Mouse (Mus musculus): ENCODE results near the gene Myh6.

DNA sequence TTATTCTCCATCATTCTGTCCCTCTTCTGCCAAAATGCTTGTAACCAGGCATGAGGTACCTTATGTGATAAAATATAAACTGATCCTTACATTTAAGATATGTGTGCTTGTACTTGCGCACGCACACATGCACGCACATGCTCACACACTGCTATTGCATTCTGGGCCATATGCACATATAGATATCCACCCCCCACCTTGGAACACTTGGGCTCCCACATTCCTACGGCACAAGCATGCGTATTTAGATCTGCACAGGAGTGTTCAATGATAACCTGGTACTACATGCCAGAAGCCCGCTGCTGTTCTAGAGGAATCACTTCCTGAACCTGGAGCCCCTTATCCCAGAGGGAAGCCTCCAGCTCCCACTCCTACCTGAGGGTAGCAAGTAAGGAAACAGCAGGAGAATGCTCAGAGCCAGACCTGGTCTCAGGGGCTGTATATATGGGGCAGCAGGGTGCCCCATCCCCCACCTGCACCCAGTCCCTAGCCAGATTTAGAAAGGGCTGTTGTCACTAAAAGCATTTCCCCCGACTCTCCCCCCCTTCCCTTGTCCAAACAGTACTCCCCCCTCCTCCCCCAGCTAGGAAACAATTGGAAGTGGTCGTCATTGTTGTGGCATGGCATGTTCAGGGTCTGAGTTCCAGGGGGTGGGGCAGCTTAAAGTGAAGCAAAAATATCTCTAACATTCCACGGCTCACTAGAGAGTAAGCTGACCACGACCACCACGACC is 27.6 kb upstream of the Myh6 start, which contains the start of gene Myh7:
- TF ChIP-seq FLI1 (IDR thresholded peaks at IDR 0.05; ENCODE audit: low read length) (no peak), GATA1 (IDR thresholded peaks at IDR 0.05; ENCODE audit: borderline replicate concordance, low read length) (no peak)

Measured in megakaryocyte, embryonic 14.5 days (primary cell).